Mouse (Mus musculus) spleen, adult 2 months (tissue): ENCODE results near the gene Srgap3. TPM values are rescaled to one million over a fixed set of nuclear protein-coding genes. Genes with fewer than 3 reads are reported as not detected.

Experiments
- DNase-seq, 2 experiments: peaks; one replicate each; pipeline versions ENCODE4 v3.0.0 to v3.0.0-alpha.2; 2012 to 2021; ENCODE audit warnings: low spot score in 2 of 2, low read depth in 1 of 2
- H3K27ac ChIP-seq: fragments of 200-500 bp; 2 replicates; pipeline ENCODE4 v1.5.1; 2012; ENCODE audit warnings: low read length, inconsistent platforms; ENCODE audit not compliant: insufficient read depth
- H3K27me3 ChIP-seq: fragments of 200-500 bp; 2 replicates; pipeline ENCODE4 v1.6.1; 2012; ENCODE audit warnings: mild to moderate bottlenecking, moderate library complexity, low read length, inconsistent platforms; ENCODE audit not compliant: control insufficient read depth, insufficient read depth
- H3K36me3 ChIP-seq: fragments of 200-500 bp; 2 replicates; pipeline ENCODE4 v1.6.1; 2012; ENCODE audit warnings: mild to moderate bottlenecking, low read length, inconsistent platforms; ENCODE audit not compliant: control insufficient read depth, insufficient read depth
- H3K4me1 ChIP-seq: fragments of 200-500 bp; 2 replicates; pipeline ENCODE4 v1.6.1; 2011; ENCODE audit warnings: inconsistent platforms; ENCODE audit not compliant: control insufficient read depth, insufficient read depth, insufficient read length
- H3K4me3 ChIP-seq: fragments of 200-500 bp; 2 replicates; pipeline ENCODE4 v1.5.1; 2011; ENCODE audit warnings: mild to moderate bottlenecking, inconsistent platforms; ENCODE audit not compliant: insufficient read depth, insufficient read length; ENCODE audit errors: extremely low read depth
- CTCF ChIP-seq: fragments of 200-500 bp; IDR thresholded peaks from 2 replicates; pipeline ENCODE4 v1.5.1; 2011; ENCODE audit warnings: mild to moderate bottlenecking, inconsistent platforms; ENCODE audit not compliant: insufficient read depth, insufficient read length, insufficient replicate concordance; ENCODE audit errors: extremely low read depth
- POLR2A ChIP-seq: fragments of 200-500 bp; IDR thresholded peaks from 2 replicates; pipeline ENCODE4 v1.6.1; 2011; ENCODE audit warnings: low read depth, low read length, inconsistent platforms
- WGBS: fragments of 180-500 bp; shearing (Covaris S2); methylation state at CpG from one replicate; pipeline ENCODE4 v1.1.7; 2018; 5-methylcytosine and 5-hydroxymethylcytosine counted together
- polyA plus RNA-seq: library from polyadenylated mRNA; depleted of rRNA; stranded (reverse); fragments of >200 nt; gene quantifications from 2 replicates; pipeline ENCODE4 v1.2.3, GENCODE M21; 2012

Srgap3 gene
- polyA plus RNA-seq, 1 experiment = 2.7 TPM

- Histone ChIP-seq H3K27me3 (peaks cover 2% of the 10 kb centered on the region; the same call in 1 of the 2 replicates), H3K36me3 (no peaks in the 10 kb centered on the region), H3K27ac (no peak overlapping the region), H3K4me1 (no peaks in the 10 kb centered on the region), H3K4me3 (no peak overlapping the region)
- WGBS = 94% methylated on average over 4 of the region's 4 CpGs
- no peak for DNase-seq
- TF ChIP-seq POLR2A (no peak), CTCF (no peak)
These were observed 30.2 kb upstream of the Srgap3 start for GRCm38 (mm10) chr6:112977246-112977645.

GRCm38 (mm10) chr6:112976541-112976940 is 29.5 kb upstream of the Srgap3 start:
- H3K4me1 ChIP-seq = no peaks in the 10 kb centered on the region
- H3K36me3 ChIP-seq = no peaks in the 10 kb centered on the region
- no peak overlapping the region for H3K4me3 ChIP-seq
- no peak for DNase-seq
- H3K27ac ChIP-seq = no peak overlapping the region
- no peaks in the 10 kb centered on the region for H3K27me3 ChIP-seq
- TF ChIP-seq CTCF = no peak
- no peak for TF ChIP-seq POLR2A

GRCm38 (mm10) chr6:112976136-112976535 is 29.1 kb upstream of the Srgap3 start:
- no peaks in the 10 kb centered on the region for H3K27me3 ChIP-seq
- H3K27ac ChIP-seq = no peak overlapping the region
- H3K4me1 ChIP-seq = no peaks in the 10 kb centered on the region
- 89% methylated on average over 16 of the region's 16 CpGs for WGBS
- H3K4me3 ChIP-seq = no peak overlapping the region
- H3K36me3 ChIP-seq = no peaks in the 10 kb centered on the region
- no peak for DNase-seq
- TF ChIP-seq CTCF (no peak), POLR2A (no peak)

GRCm38 (mm10) chr6:112973786-112974720 is 27.0 kb upstream of the Srgap3 start:
- no peak for DNase-seq
- no peaks in the 10 kb centered on the region for H3K27me3 ChIP-seq
- H3K36me3 ChIP-seq = no peaks in the 10 kb centered on the region
- H3K4me1 ChIP-seq = no peaks in the 10 kb centered on the region
- no peak overlapping the region for H3K4me3 ChIP-seq
- H3K27ac ChIP-seq = no peak overlapping the region
- no peak for TF ChIP-seq POLR2A
- TF ChIP-seq CTCF = no peak
- 95% methylated on average over 19 of the region's 19 CpGs for WGBS

GRCm38 (mm10) chr6:112972858-112973631 is 26.0 kb upstream of the Srgap3 start:
- H3K27ac ChIP-seq = no peak overlapping the region
- H3K4me3 ChIP-seq = no peak overlapping the region
- no peak for TF ChIP-seq CTCF
- no peak for TF ChIP-seq POLR2A
- DNase-seq = no peak
- H3K27me3 ChIP-seq = no peaks in the 10 kb centered on the region
- no peaks in the 10 kb centered on the region for H3K36me3 ChIP-seq
- whole genome bisulfite sequencing = 43% methylated on average over 18 of the region's 18 CpGs
- no peaks in the 10 kb centered on the region for H3K4me1 ChIP-seq

- 92% methylated on average over 10 of the region's 10 CpGs for WGBS
- Histone ChIP-seq H3K27ac (no peak overlapping the region), H3K4me1 (no peaks in the 10 kb centered on the region), H3K4me3 (no peak overlapping the region), H3K27me3 (no peaks in the 10 kb centered on the region), H3K36me3 (no peaks in the 10 kb centered on the region)
- DNase-seq = no peak
- TF ChIP-seq CTCF = no peak
- no peak for TF ChIP-seq POLR2A
These were observed 25.1 kb upstream of the Srgap3 start for GRCm38 (mm10) chr6:112972127-112972526.
